8 mouse cellular contexts compared by ENCODE assay signal in the genomic region with DNA sequence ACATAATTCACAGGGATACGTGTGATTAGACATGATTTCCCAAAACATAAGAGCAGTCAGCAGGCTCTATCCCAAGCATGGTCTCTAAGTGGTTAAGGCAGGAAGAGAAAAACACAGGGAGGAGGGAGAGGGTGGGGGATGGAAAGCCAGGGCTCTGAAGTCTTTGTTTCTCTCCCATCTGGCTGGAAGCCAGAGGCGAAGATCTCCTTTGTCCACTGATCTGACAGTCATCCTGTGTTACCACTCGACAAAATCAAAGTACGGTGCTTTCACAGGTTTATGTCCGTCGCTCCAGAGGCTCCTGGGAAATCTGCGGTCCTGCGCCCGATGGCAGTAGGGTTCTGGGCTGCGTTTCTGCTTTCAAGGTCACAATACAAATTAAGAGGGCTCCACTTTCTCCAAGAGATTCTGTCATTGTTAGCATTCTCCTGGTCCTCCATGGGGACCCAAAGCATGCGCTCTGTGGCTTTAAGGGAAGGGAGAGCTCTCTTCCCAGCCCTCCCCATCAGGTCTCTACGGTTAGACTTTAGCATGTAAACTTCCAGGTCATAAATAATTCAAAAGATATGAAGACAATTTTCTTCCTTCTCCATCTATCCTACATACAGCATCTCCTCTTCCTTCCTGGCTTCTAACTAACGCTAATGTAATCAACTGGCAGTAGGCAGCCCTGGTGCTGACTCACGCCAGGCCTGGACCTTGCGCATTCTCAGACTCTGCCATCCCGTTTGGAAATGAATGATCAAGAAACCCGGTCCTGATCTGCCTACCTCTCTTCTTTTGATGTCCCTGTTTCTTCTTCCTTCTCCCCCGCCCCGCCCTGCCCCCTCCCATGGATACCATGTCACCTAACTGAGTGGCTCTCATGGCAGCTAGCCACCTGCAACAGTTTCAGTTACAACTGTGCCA.
DNase-seq lines count a peak whose midpoint lies in the region; ATAC-seq and TF ChIP-seq lines count a peak whose summit lies in the region.

No protein-coding gene starts in this region.

- TF ChIP-seq CTCF in gastrocnemius, adult 2 months (IDR thresholded peaks at IDR 0.05) = no peak

- H3K36me3 ChIP-seq in forebrain, embryonic 11.5 days (ENCODE audit: control insufficient read depth, insufficient read depth, low read length) = no peaks in the 10 kb centered on the region
- H3K36me3 ChIP-seq in hindbrain, embryonic 15.5 days = no peaks in the 10 kb centered on the region
- H3K36me3 ChIP-seq in midbrain, embryonic 13.5 days = no peaks in the 10 kb centered on the region

- DNase-seq in gastrocnemius, adult 2 months = peak; percentile 16
- no peak for DNase-seq in gastrocnemius, postnatal 10 days
- peak; percentile 48 for DNase-seq in ZHBTc4 (ENCODE audit: low read depth, low spot score)
- peak; percentile 59 for DNase-seq in forebrain, embryonic 11.5 days (ENCODE audit: low spot score)
- no peak for DNase-seq in spleen, postnatal 4 days (ENCODE audit: low spot score in 2 of 2)
- no peak for DNase-seq in urinary bladder, adult 2 months (ENCODE audit: low spot score)

- peaks cover 8% of the 10 kb centered on the region for H3K4me1 ChIP-seq in forebrain, embryonic 11.5 days (replicated peaks; ENCODE audit: control insufficient read depth, insufficient read depth, low read length)
- peaks cover 59% of the 10 kb centered on the region for H3K4me1 ChIP-seq in hindbrain, embryonic 15.5 days (replicated peaks)
- peaks cover 62% of the 10 kb centered on the region for H3K4me1 ChIP-seq in midbrain, embryonic 13.5 days (replicated peaks)

- no peaks in the 10 kb centered on the region for H3K9me3 ChIP-seq in forebrain, embryonic 11.5 days (ENCODE audit: control insufficient read depth, low read length)
- no peaks in the 10 kb centered on the region for H3K9me3 ChIP-seq in hindbrain, embryonic 15.5 days
- H3K9me3 ChIP-seq in midbrain, embryonic 13.5 days = no peaks in the 10 kb centered on the region

- H3K27ac ChIP-seq in gastrocnemius, adult 2 months = peak overlapping the region; percentile 56
- H3K27ac ChIP-seq in forebrain, embryonic 11.5 days (ENCODE audit: low read depth, low read length) = peak overlapping the region; percentile 8; the same call in 1 of the 2 replicates
- H3K27ac ChIP-seq in hindbrain, embryonic 15.5 days (replicated peaks) = peak overlapping the region; percentile 64
- H3K27ac ChIP-seq in midbrain, embryonic 13.5 days = peak overlapping the region; percentile 87

- peak overlapping the region; percentile 43 for H3K4me3 ChIP-seq in gastrocnemius, adult 2 months
- H3K4me3 ChIP-seq in forebrain, embryonic 11.5 days (ENCODE audit: low read depth, low read length) = no peak overlapping the region
- H3K4me3 ChIP-seq in hindbrain, embryonic 15.5 days = no peak overlapping the region
- no peak overlapping the region for H3K4me3 ChIP-seq in midbrain, embryonic 13.5 days (replicated peaks)

- H3K9ac ChIP-seq in forebrain, embryonic 11.5 days (ENCODE audit: low read length) = no peak overlapping the region
- no peak overlapping the region for H3K9ac ChIP-seq in hindbrain, embryonic 15.5 days
- peak overlapping the region; percentile 44 for H3K9ac ChIP-seq in midbrain, embryonic 13.5 days (replicated peaks)

- intact Hi-C loops in gastrocnemius, adult 2 months (cut with DNase I) = loop anchor here (10.0 kb wide), 1 partner anchor 81 kb away; no protein-coding TSS in a partner anchor

- no peak overlapping the region for H3K4me2 ChIP-seq in forebrain, embryonic 11.5 days (ENCODE audit: low read depth, low read length, severe bottlenecking)
- H3K4me2 ChIP-seq in hindbrain, embryonic 15.5 days = peak overlapping the region; percentile 23
- peak overlapping the region; percentile 34 for H3K4me2 ChIP-seq in midbrain, embryonic 13.5 days (replicated peaks)

- ATAC-seq in forebrain, embryonic 11.5 days (replicated peaks; ENCODE audit: low FRiP score) = peak; percentile 45
- ATAC-seq in hindbrain, embryonic 15.5 days (ENCODE audit: low FRiP score, low read depth) = peak; percentile 60; the same call in 1 of the 2 replicates
- peak; percentile 72 for ATAC-seq in midbrain, embryonic 13.5 days

- H3K27me3 ChIP-seq in forebrain, embryonic 11.5 days (ENCODE audit: control insufficient read depth, insufficient read depth, low read length) = no peaks in the 10 kb centered on the region
- H3K27me3 ChIP-seq in hindbrain, embryonic 15.5 days = no peaks in the 10 kb centered on the region
- H3K27me3 ChIP-seq in midbrain, embryonic 13.5 days = no peaks in the 10 kb centered on the region

- WGBS in forebrain, embryonic 11.5 days = 74% methylated on average over 19 of the region's 19 CpGs
- 42% methylated on average over 19 of the region's 19 CpGs for WGBS in hindbrain, embryonic 15.5 days
- WGBS in midbrain, embryonic 13.5 days = 37% methylated on average over 19 of the region's 19 CpGs

Comparison
In these comparisons a context has a peak if more than half of its experiments do, and no peak if none do; other contexts are left out.
1. DNase-seq: peak in gastrocnemius, adult 2 months (single experiment), ZHBTc4 (single experiment) and forebrain, embryonic 11.5 days (single experiment); none in gastrocnemius, postnatal 10 days (single experiment), spleen, postnatal 4 days (0 of 2) and urinary bladder, adult 2 months (single experiment).
2. H3K27ac ChIP-seq: peak in every context shown above with its lines; median percentile 87 in midbrain, embryonic 13.5 days; 64 in hindbrain, embryonic 15.5 days; 56 in gastrocnemius, adult 2 months; 8 in forebrain, embryonic 11.5 days.
3. Peak in every context shown above with its lines, with median percentiles within 50 percentile points of each other: ATAC-seq.